Mouse (Mus musculus) liver, adult 2 months (tissue): ENCODE results near the gene Kcnmb4. TPM values are rescaled to one million over a fixed set of nuclear protein-coding genes. Genes with fewer than 3 reads are reported as not detected.

Experiments used
- DNase-seq: peaks from one replicate; pipeline ENCODE4 v3.0.0-alpha.2; 2011; ENCODE audit warnings: low read depth, low spot score; ENCODE audit errors: extremely low read depth
- H3K27ac ChIP-seq: fragments of 200-500 bp; replicated peaks from 2 replicates; pipeline ENCODE4 v1.5.1; 2012; ENCODE audit warnings: low read depth, mild to moderate bottlenecking, control low read depth, inconsistent platforms, low read length; ENCODE audit not compliant: insufficient read depth
- H3K27me3 ChIP-seq: fragments of 200-500 bp; 2 replicates; pipeline ENCODE4 v1.6.1; 2012; ENCODE audit warnings: mild to moderate bottlenecking, moderate library complexity, low read length, inconsistent platforms; ENCODE audit not compliant: control insufficient read depth, insufficient read depth
- H3K36me3 ChIP-seq: fragments of 200-500 bp; 2 replicates; pipeline ENCODE4 v1.6.1; 2012; ENCODE audit warnings: low read length, inconsistent platforms; ENCODE audit not compliant: control insufficient read depth, insufficient read depth
- H3K4me1 ChIP-seq: fragments of 200-500 bp; 2 replicates; pipeline ENCODE4 v1.6.1; 2011; ENCODE audit warnings: low read length; ENCODE audit not compliant: control insufficient read depth, insufficient read depth
- H3K4me3 ChIP-seq: fragments of 200-500 bp; 2 replicates; pipeline ENCODE4 v1.5.1; 2011; ENCODE audit warnings: low read depth, mild to moderate bottlenecking, control low read depth, low read length, moderate library complexity; ENCODE audit not compliant: insufficient read depth
- H3K79me2 ChIP-seq: fragments of 200-500 bp; 2 replicates; pipeline ENCODE4 v1.6.1; 2012; ENCODE audit warnings: inconsistent platforms, mild to moderate bottlenecking, low read length, moderate library complexity; ENCODE audit not compliant: control insufficient read depth, insufficient read depth
- H3K9ac ChIP-seq: fragments of 200-500 bp; 2 replicates; pipeline ENCODE4 v1.6.1; 2012; ENCODE audit warnings: low read depth, mild to moderate bottlenecking, control low read depth, inconsistent platforms, low read length
- CTCF ChIP-seq: fragments of 200-500 bp; IDR thresholded peaks from 2 replicates; pipeline ENCODE4 v1.5.1; 2011; ENCODE audit warnings: low read depth, low read length, control low read depth
- POLR2A ChIP-seq: fragments of 200-500 bp; IDR thresholded peaks from 2 replicates; pipeline ENCODE4 v1.6.1; 2011; ENCODE audit warnings: low read length, control low read depth; ENCODE audit not compliant: insufficient read depth; ENCODE audit errors: extremely low read depth
- WGBS: fragments of 180-500 bp; shearing (Covaris S2); methylation state at CpG from one replicate; pipeline ENCODE4 v1.1.7; 2018; 5-methylcytosine and 5-hydroxymethylcytosine counted together
- polyA plus RNA-seq: library from polyadenylated mRNA; depleted of rRNA; stranded (reverse); fragments of >200 nt; gene quantifications from 2 replicates; pipeline ENCODE4 v1.2.3, GENCODE M21; 2012; rRNA removed
- total RNA-seq: library from RNA; depleted of rRNA; stranded (reverse); fragments of >200 nt; gene quantifications from 2 replicates; pipeline ENCODE4 v1.2.3, GENCODE M21; 2014; rRNA removed

Kcnmb4 gene
- total and polyA plus RNA-seq, 2 experiments, result 0.06 to 0.18 TPM

DNA sequence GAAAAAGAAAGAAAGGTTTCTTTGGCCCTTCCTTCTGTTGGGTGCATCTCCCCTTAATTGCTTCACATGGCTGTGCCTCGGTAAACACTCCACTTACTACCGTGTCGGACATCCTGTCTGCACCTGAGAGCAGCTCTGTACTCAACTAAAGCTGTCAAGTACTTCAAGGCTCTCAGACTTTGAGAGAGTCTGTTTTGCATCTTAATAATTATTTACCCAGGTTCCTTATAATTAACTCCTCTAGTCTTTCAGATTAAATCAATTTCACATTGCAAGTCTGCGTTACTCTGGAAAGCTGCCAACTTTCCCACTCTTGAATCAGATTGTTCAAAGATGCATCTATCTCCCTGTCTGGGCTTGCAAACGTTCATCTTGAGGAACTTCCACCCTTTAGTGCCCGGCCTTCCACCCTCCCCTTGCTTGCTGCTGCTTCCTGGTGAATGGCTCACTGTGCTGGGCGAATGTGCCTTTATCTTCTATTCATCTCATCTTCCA, 87.2 kb downstream of the Kcnmb4 start:
- no peak overlapping the region for H3K9ac ChIP-seq
- H3K36me3 ChIP-seq, result no peaks in the 10 kb centered on the region
- no peaks in the 10 kb centered on the region for H3K27me3 ChIP-seq
- 55% methylated on average over 7 of the region's 7 CpGs for WGBS
- TF ChIP-seq CTCF (no peak), POLR2A (no peak)
- no peak overlapping the region for H3K4me3 ChIP-seq
- DNase-seq, result no peak
- no peaks in the 10 kb centered on the region for H3K4me1 ChIP-seq
- no peaks in the 10 kb centered on the region for H3K79me2 ChIP-seq
- H3K27ac ChIP-seq, result no peak overlapping the region

DNA sequence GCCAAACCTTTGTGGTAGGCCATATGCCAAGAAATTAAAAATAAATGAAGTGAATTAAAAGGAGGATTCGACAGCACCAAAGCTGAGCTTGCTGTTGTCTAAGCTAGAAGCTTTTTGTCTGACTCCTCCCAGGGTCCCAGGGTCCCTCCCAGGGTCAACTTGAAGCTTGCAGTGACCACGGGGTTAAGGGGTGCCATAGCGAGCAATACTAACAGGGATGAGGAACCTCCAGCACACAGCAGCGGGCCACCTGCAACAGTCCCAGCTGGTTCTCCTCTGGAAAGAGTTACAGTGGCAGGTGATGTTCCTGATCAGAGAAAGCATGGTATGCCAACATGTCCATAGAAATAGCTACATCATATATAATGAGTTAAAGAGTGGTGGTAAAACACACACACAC, 89.3 kb downstream of the Kcnmb4 start:
- Histone ChIP-seq H3K4me3 (no peak overlapping the region), H3K27ac (no peak overlapping the region), H3K4me1 (no peaks in the 10 kb centered on the region), H3K9ac (no peak overlapping the region), H3K36me3 (no peaks in the 10 kb centered on the region; the same call in 1 of the 2 replicates), H3K27me3 (no peaks in the 10 kb centered on the region), H3K79me2 (no peaks in the 10 kb centered on the region)
- TF ChIP-seq CTCF (no peak), POLR2A (no peak)
- 82% methylated on average over 4 of the region's 4 CpGs for WGBS
- no peak for DNase-seq

DNA sequence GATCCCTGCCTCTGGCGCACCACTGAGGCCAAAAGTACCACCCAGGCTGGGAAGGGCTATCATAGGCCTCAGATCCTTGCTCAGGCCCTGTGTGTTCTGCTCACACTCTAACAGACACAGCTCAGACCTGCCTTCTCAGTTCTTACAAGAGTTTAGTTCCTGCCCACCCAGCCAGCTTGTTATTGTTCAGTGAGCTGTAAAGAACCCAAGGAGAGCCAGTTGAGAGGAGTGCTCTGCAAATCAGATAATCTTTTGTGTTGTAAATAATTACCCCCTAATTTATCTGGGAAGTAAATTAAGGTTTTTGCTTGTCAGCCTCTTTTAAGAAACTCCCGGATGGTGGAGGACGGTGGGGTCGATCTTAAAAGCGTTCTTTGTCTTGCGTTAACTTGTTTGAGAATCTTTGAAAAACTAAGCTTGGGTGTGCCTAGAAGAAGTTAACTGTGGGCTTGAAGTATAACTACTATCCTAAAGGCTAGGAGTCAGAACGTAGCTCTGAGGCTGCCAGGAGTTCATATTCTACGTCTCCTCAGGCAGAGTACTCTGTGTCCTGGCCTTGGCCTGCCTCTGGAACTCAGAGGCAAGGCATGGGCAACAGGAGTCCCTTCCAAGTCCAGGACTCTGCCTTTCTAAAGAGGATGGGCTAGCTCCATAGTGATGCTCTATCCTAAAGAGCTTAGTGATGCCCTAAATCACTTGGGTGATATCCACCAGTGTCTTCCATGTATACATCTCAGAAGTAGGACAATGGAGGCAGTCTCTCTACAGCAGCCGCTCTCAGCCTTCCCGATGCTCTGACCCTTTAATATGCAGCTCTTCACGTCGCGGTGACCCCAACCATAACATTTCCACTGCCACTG, 90.6 kb downstream of the Kcnmb4 start:
- H3K9ac ChIP-seq, result no peak overlapping the region
- no peaks in the 10 kb centered on the region for H3K79me2 ChIP-seq
- DNase-seq, result no peak
- no peaks in the 10 kb centered on the region for H3K27me3 ChIP-seq
- WGBS, result 81% methylated on average over 13 of the region's 13 CpGs
- TF ChIP-seq POLR2A, result no peak
- no peak for TF ChIP-seq CTCF
- H3K27ac ChIP-seq, result no peak overlapping the region
- H3K4me3 ChIP-seq, result no peak overlapping the region
- peaks cover 1% of the 10 kb centered on the region; the same call in 1 of the 2 replicates for H3K36me3 ChIP-seq
- no peaks in the 10 kb centered on the region for H3K4me1 ChIP-seq

DNA sequence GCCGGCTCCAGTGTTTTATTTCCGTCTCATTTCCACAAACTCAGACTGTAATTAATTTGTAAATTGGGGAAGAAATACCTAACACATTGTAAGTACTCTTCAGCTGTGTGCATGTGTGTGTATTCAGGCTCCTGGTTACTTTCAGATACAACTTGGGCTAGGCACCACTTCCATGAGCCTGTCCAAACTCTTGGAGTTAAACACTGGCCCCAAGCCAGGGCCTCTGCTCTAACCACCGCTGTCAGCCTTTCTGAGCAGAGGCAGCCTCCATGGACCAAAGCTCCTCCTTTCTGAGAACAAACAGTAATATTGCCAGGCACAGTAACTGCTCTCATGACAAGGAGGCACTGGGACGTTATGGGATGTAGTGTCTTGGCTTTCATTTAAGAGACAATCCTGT, 96.8 kb downstream of the Kcnmb4 start:
- H3K27me3 ChIP-seq, result no peaks in the 10 kb centered on the region
- no peak overlapping the region for H3K4me3 ChIP-seq
- H3K36me3 ChIP-seq, result peaks cover 1% of the 10 kb centered on the region; the same call in 1 of the 2 replicates
- H3K4me1 ChIP-seq, result no peaks in the 10 kb centered on the region
- H3K9ac ChIP-seq, result no peak overlapping the region
- TF ChIP-seq CTCF, result no peak
- TF ChIP-seq POLR2A, result no peak
- H3K27ac ChIP-seq, result no peak overlapping the region
- 65% methylated on average over 4 of the region's 4 CpGs for WGBS
- H3K79me2 ChIP-seq, result no peaks in the 10 kb centered on the region
- DNase-seq, result no peak

DNA sequence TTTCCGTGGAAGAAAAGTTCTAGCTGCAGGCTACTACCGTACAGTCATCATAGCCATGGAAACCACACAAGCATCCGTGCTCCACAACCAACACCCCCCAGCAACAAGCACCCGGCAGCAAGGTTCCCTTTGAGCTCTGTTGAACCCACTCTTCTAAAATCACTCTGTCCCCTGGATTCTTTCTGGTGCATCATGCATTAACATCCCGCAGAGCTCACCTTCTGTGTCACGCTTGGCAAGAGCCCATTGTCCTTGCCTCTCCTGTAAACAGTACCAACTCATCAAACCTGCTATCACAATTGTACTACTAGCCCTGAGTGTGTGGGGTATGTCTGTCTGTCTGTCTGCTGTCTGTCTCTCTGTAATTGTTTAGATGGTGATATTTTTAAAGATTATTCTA, 99.6 kb downstream of the Kcnmb4 start:
- WGBS, result 92% methylated on average over 6 of the region's 6 CpGs
- Histone ChIP-seq H3K27ac (no peak overlapping the region), H3K36me3 (peaks cover 3% of the 10 kb centered on the region; the same call in 1 of the 2 replicates), H3K9ac (no peak overlapping the region), H3K79me2 (no peaks in the 10 kb centered on the region), H3K4me1 (no peaks in the 10 kb centered on the region), H3K27me3 (no peaks in the 10 kb centered on the region), H3K4me3 (no peak overlapping the region)
- no peak for TF ChIP-seq POLR2A
- TF ChIP-seq CTCF, result no peak
- no peak for DNase-seq

DNA sequence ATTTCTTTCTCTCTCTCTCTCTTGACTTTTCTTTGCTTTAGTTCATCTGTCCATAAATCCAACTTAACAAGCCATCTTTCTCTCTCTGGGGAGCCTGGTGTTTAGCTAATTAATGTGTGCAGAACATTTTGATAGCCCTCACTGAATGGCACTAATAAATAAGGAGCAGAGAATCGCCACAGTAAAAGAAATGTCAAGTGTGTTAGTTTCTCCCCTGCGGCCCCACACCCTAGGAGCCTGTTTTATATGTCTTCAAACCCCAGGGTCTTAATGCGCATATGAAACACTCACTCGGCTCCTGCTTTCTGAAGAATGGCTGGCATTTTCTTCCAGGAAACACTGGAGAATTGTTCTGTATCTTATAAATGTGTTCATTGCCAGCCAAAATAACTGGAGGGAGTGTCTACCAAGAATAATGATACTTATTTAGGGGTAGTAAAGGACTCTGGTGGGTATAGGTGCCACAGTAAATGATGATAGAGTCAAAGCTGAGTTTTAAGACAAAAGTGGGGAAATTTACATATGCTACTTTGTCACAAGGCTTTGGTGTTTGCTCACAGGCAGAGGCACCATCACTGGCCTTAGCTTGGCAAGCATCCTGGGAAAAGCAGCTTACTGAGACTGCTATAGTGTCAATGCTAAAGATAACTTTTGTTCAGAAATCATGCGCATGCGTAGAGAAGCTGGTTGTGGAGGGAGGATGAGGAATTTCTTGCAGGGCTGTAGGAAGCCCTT, 102.5 kb downstream of the Kcnmb4 start:
- Histone ChIP-seq H3K36me3 (peaks cover 4% of the 10 kb centered on the region; the same call in 1 of the 2 replicates), H3K9ac (no peak overlapping the region), H3K27me3 (no peaks in the 10 kb centered on the region), H3K4me3 (no peak overlapping the region), H3K79me2 (no peaks in the 10 kb centered on the region), H3K27ac (no peak overlapping the region), H3K4me1 (no peaks in the 10 kb centered on the region)
- TF ChIP-seq POLR2A (no peak), CTCF (no peak)
- no peak for DNase-seq
- WGBS, result 73% methylated on average over 6 of the region's 6 CpGs

Other genes starting within 250 kb of the Kcnmb4 start
- 39.8 and 44.2 TPM in 2 replicates for gene Ptprb, start 198.4 kb downstream of the Kcnmb4 start, total RNA-seq
- 5.1 and 5.9 TPM in 2 replicates for gene Ptprb, start 198.4 kb downstream of the Kcnmb4 start, polyA plus RNA-seq
- gene Cnot2, start 107.6 kb upstream of the Kcnmb4 start, total RNA-seq, result 35.8 and 39.0 TPM in 2 replicates
- gene Cnot2, start 107.6 kb upstream of the Kcnmb4 start, polyA plus RNA-seq, result 11.6 and 14.0 TPM in 2 replicates